Mouse (Mus musculus) liver, embryonic 14.5 days (tissue): ENCODE results near the gene Vinac1.

Source experiments
- CTCF ChIP-seq: IDR thresholded peaks from 2 replicates; pipeline ENCODE4 v1.5.1; 2016; ENCODE audit warnings: antibody characterized with exemption, low read depth, control low read depth
- EP300 ChIP-seq: IDR thresholded peaks from 2 replicates; pipeline ENCODE4 v1.6.1; 2016; ENCODE audit warnings: antibody characterized with exemption, low read depth

DNA sequence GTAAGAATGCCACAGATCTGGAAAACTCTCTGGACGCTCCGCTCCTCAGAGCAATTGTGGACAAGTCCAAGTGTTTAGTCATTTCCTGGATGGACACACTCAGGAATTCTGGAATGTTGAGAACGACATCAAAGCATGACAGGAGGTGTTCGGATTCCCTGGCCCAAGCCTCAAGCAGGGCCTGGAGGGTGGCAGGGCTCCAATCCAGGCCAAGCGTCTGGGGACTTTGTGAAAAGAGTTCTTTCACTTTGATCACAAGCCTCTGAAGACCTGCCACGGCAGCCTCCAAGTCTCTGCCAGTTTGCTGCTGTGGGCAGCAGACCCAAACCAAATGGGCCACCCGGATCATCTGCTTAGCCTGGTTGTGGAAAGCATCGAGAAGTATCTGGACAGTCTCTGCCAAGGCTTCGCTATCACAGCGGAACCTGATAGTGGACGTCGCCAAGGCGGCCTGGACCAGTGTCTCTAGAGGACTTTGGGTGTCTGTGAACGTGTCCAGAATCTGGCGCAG, 9.5 kb downstream of the Vinac1 start:
- TF ChIP-seq EP300 (no peak), CTCF (no peak)
